Mouse (Mus musculus): ENCODE results near the gene Trmt1. TPM values are rescaled to one million over a fixed set of nuclear protein-coding genes. Genes with fewer than 3 reads are reported as not detected.

The Trmt1 gene
- polyA plus RNA-seq, 1 experiment from 2014 or later = 56.9 TPM

- DNase-seq (no peak), ATAC-seq (ENCODE audit: low FRiP score, low TSS enrichment) (no peak)
- Histone ChIP-seq H3K9me3 (ENCODE audit: control insufficient read depth, low read length) (no peaks in the 10 kb centered on the region), H3K36me3 (ENCODE audit: control insufficient read depth, insufficient read depth, low read length) (peaks cover 20% of the 10 kb centered on the region), H3K27me3 (ENCODE audit: control insufficient read depth, insufficient read depth, low read length) (peaks cover 63% of the 10 kb centered on the region), H3K27ac (replicated peaks; ENCODE audit: low read depth, low read length) (no peak overlapping the region), H3K4me3 (replicated peaks; ENCODE audit: low read depth, low read length) (no peak overlapping the region), H3K4me1 (ENCODE audit: control insufficient read depth, insufficient read depth, low read length) (peaks cover 15% of the 10 kb centered on the region), H3K4me2 (ENCODE audit: low read length) (peak overlapping the region; percentile 7; the same call in 1 of the 2 replicates), H3K9ac (replicated peaks; ENCODE audit: low read length) (no peak overlapping the region)
- 82% methylated on average over 6 of the region's 6 CpGs for WGBS
Measured at GRCm38 (mm10) chr8:84702963-84703465, 16.9 kb downstream of the Trmt1 start.

GRCm38 (mm10) chr8:84703466-84704249 is 17.6 kb downstream of the Trmt1 start:
- Histone ChIP-seq H3K9me3 (ENCODE audit: control insufficient read depth, low read length) (no peaks in the 10 kb centered on the region), H3K27me3 (ENCODE audit: control insufficient read depth, insufficient read depth, low read length) (peaks cover 65% of the 10 kb centered on the region), H3K9ac (replicated peaks; ENCODE audit: low read length) (no peak overlapping the region), H3K4me3 (replicated peaks; ENCODE audit: low read depth, low read length) (peak overlapping the region; percentile 10; the same call in 1 of the 2 replicates), H3K36me3 (ENCODE audit: control insufficient read depth, insufficient read depth, low read length) (peaks cover 13% of the 10 kb centered on the region), H3K4me2 (ENCODE audit: low read length) (peak overlapping the region; percentile 30; the same call in 1 of the 2 replicates), H3K4me1 (ENCODE audit: control insufficient read depth, insufficient read depth, low read length) (peaks cover 19% of the 10 kb centered on the region), H3K27ac (replicated peaks; ENCODE audit: low read depth, low read length) (no peak overlapping the region)
- ATAC-seq (ENCODE audit: low FRiP score, low TSS enrichment) (no peak), DNase-seq (no peak)
- 11% methylated on average over 38 of the region's 38 CpGs for WGBS

- H3K27me3 ChIP-seq (ENCODE audit: control insufficient read depth, insufficient read depth, low read length) = peaks cover 67% of the 10 kb centered on the region
- DNase-seq (peak; percentile 85), ATAC-seq (ENCODE audit: low FRiP score, low TSS enrichment) (no peak)
- H3K9me3 ChIP-seq (ENCODE audit: control insufficient read depth, low read length) = no peaks in the 10 kb centered on the region
- peak overlapping the region; percentile 47; the same call in 1 of the 2 replicates for H3K4me2 ChIP-seq (ENCODE audit: low read length)
- H3K4me3 ChIP-seq (replicated peaks; ENCODE audit: low read depth, low read length) = peak overlapping the region; percentile 10; the same call in 1 of the 2 replicates
- no peak overlapping the region for H3K9ac ChIP-seq (replicated peaks; ENCODE audit: low read length)
- 2% methylated on average over 16 of the region's 16 CpGs for WGBS
- H3K27ac ChIP-seq (replicated peaks; ENCODE audit: low read depth, low read length) = peak overlapping the region; percentile 58; the same call in 1 of the 2 replicates
- H3K4me1 ChIP-seq (ENCODE audit: control insufficient read depth, insufficient read depth, low read length) = peaks cover 24% of the 10 kb centered on the region
- peaks cover 7% of the 10 kb centered on the region for H3K36me3 ChIP-seq (ENCODE audit: control insufficient read depth, insufficient read depth, low read length)
Measured at GRCm38 (mm10) chr8:84704356-84704755, 18.2 kb downstream of the Trmt1 start.

GRCm38 (mm10) chr8:84704867-84705831 is 19.0 kb downstream of the Trmt1 start:
- no peak for DNase-seq

GRCm38 (mm10) chr8:84705960-84706359 is 19.9 kb downstream of the Trmt1 start:
- peak overlapping the region; percentile 47 for H3K4me2 ChIP-seq (ENCODE audit: low read length)
- H3K9ac ChIP-seq (replicated peaks; ENCODE audit: low read length) = no peak overlapping the region; the same call in 1 of the 2 replicates
- H3K27me3 ChIP-seq (ENCODE audit: control insufficient read depth, insufficient read depth, low read length) = peaks cover 67% of the 10 kb centered on the region
- DNase-seq = no peak
- no peaks in the 10 kb centered on the region for H3K36me3 ChIP-seq (ENCODE audit: control insufficient read depth, insufficient read depth, low read length)
- peaks cover 32% of the 10 kb centered on the region for H3K4me1 ChIP-seq (ENCODE audit: control insufficient read depth, insufficient read depth, low read length)
- peak overlapping the region; percentile 58 for H3K27ac ChIP-seq (replicated peaks; ENCODE audit: low read depth, low read length)
- no peaks in the 10 kb centered on the region for H3K9me3 ChIP-seq (ENCODE audit: control insufficient read depth, low read length)
- no peak for ATAC-seq (ENCODE audit: low FRiP score, low TSS enrichment)
- under 1% methylated on average over 12 of the region's 12 CpGs for WGBS
- peak overlapping the region; percentile 12; the same call in 1 of the 2 replicates for H3K4me3 ChIP-seq (replicated peaks; ENCODE audit: low read depth, low read length)

More at GRCm38 (mm10) chr8:84704867-84705831, 19.0 kb downstream of the Trmt1 start:
- Histone ChIP-seq H3K4me3 (replicated peaks; ENCODE audit: low read depth, low read length) (peak overlapping the region; percentile 12), H3K4me2 (ENCODE audit: low read length) (peak overlapping the region; percentile 47), H3K4me1 (ENCODE audit: control insufficient read depth, insufficient read depth, low read length) (peaks cover 31% of the 10 kb centered on the region), H3K9ac (replicated peaks; ENCODE audit: low read length) (peak overlapping the region; percentile 9; the same call in 1 of the 2 replicates), H3K9me3 (ENCODE audit: control insufficient read depth, low read length) (no peaks in the 10 kb centered on the region), H3K27ac (replicated peaks; ENCODE audit: low read depth, low read length) (peak overlapping the region; percentile 58), H3K27me3 (ENCODE audit: control insufficient read depth, insufficient read depth, low read length) (peaks cover 67% of the 10 kb centered on the region), H3K36me3 (ENCODE audit: control insufficient read depth, insufficient read depth, low read length) (peaks cover under 1% of the 10 kb centered on the region; the same call in 1 of the 2 replicates)
- 2% methylated on average over 61 of the region's 61 CpGs for WGBS
- ATAC-seq (ENCODE audit: low FRiP score, low TSS enrichment) = no peak; the same call in 1 of the 2 replicates

- Histone ChIP-seq H3K9ac (replicated peaks; ENCODE audit: low read length) (peak overlapping the region; percentile 34; the same call in 1 of the 2 replicates), H3K27me3 (ENCODE audit: control insufficient read depth, insufficient read depth, low read length) (peaks cover 59% of the 10 kb centered on the region), H3K4me1 (ENCODE audit: control insufficient read depth, insufficient read depth, low read length) (peaks cover 40% of the 10 kb centered on the region), H3K9me3 (ENCODE audit: control insufficient read depth, low read length) (no peaks in the 10 kb centered on the region), H3K4me3 (replicated peaks; ENCODE audit: low read depth, low read length) (peak overlapping the region; percentile 10), H3K4me2 (ENCODE audit: low read length) (peak overlapping the region; percentile 38), H3K36me3 (ENCODE audit: control insufficient read depth, insufficient read depth, low read length) (no peaks in the 10 kb centered on the region), H3K27ac (replicated peaks; ENCODE audit: low read depth, low read length) (peak overlapping the region; percentile 80)
- no peak for ATAC-seq (ENCODE audit: low FRiP score, low TSS enrichment)
- WGBS = 4% methylated on average over 45 of the region's 45 CpGs
- no peak for DNase-seq
Measured at GRCm38 (mm10) chr8:84706610-84707266, 20.6 kb downstream of the Trmt1 start.

GRCm38 (mm10) chr8:84707267-84707883 is 21.3 kb downstream of the Trmt1 start:
- 5% methylated on average over 22 of the region's 22 CpGs for WGBS
- DNase-seq (no peak), ATAC-seq (ENCODE audit: low FRiP score, low TSS enrichment) (no peak)
- no peaks in the 10 kb centered on the region for H3K36me3 ChIP-seq (ENCODE audit: control insufficient read depth, insufficient read depth, low read length)
- H3K27me3 ChIP-seq (ENCODE audit: control insufficient read depth, insufficient read depth, low read length) = peaks cover 54% of the 10 kb centered on the region
- peak overlapping the region; percentile 38 for H3K4me2 ChIP-seq (ENCODE audit: low read length)
- H3K9me3 ChIP-seq (ENCODE audit: control insufficient read depth, low read length) = no peaks in the 10 kb centered on the region
- peaks cover 46% of the 10 kb centered on the region for H3K4me1 ChIP-seq (ENCODE audit: control insufficient read depth, insufficient read depth, low read length)
- peak overlapping the region; percentile 39; the same call in 1 of the 2 replicates for H3K9ac ChIP-seq (replicated peaks; ENCODE audit: low read length)
- peak overlapping the region; percentile 10; the same call in 1 of the 2 replicates for H3K4me3 ChIP-seq (replicated peaks; ENCODE audit: low read depth, low read length)
- H3K27ac ChIP-seq (replicated peaks; ENCODE audit: low read depth, low read length) = peak overlapping the region; percentile 80
